Mouse (Mus musculus): ENCODE measurements around the gene Raet1e. TPM values are rescaled to one million over a fixed set of nuclear protein-coding genes. Genes with fewer than 3 reads are reported as not detected.
"Not testable (repeated sequence)": the region's sequence is repeated elsewhere in the genome, so short reads cannot be mapped to it uniquely, and the experiment has no call there.

Gene Raet1e
- polyA plus RNA-seq, 2 experiments, result 0.57 to 1.4 TPM

- peak overlapping the region; percentile 45 for H3K4me2 ChIP-seq (ENCODE audit: low read depth)
- no peak for DNase-seq (ENCODE audit: low read depth in 3 of 3, low spot score in 3 of 3)
- ATAC-seq (ENCODE audit: insufficient read depth), result no peak
- peaks cover 4% of the 10 kb centered on the region; the same call in 1 of the 2 replicates for H3K27me3 ChIP-seq (ENCODE audit: control insufficient read depth, insufficient read depth, low read length)
- no peak overlapping the region for H3K9ac ChIP-seq (replicated peaks)
- no peak overlapping the region for H3K27ac ChIP-seq
- no peaks in the 10 kb centered on the region for H3K9me3 ChIP-seq (ENCODE audit: control insufficient read depth, low read length)
- no peaks in the 10 kb centered on the region for H3K36me3 ChIP-seq (replicated peaks; ENCODE audit: control insufficient read depth, insufficient read depth, low read depth)
- peak overlapping the region in 1 of 2 experiments; percentile 10; a peak in 1 of 4 replicates for H3K4me3 ChIP-seq (ENCODE audit: insufficient read depth in 1 of 2, low read depth in 2 of 2, low read length in 2 of 2)
- H3K4me1 ChIP-seq (replicated peaks; ENCODE audit: control insufficient read depth in 2 of 2, insufficient read depth in 2 of 2, low read length in 1 of 2), result no peaks in the 10 kb centered on the region
- TF ChIP-seq EP300 (IDR thresholded peaks at IDR 0.05; ENCODE audit: low read depth), result no peak
- no peak for TF ChIP-seq CTCF (IDR thresholded peaks at IDR 0.05; ENCODE audit: low read depth)
- 1% methylated on average over 41 of the region's 41 CpGs for WGBS (ENCODE audit: insufficient replicate concordance)
Measured at GRCm38 (mm10) chr10:22273684-22274305, 115.4 kb downstream of the Raet1e start.

- no peak for TF ChIP-seq EP300 (IDR thresholded peaks at IDR 0.05; ENCODE audit: low read depth)
- TF ChIP-seq CTCF (IDR thresholded peaks at IDR 0.05; ENCODE audit: low read depth), result 0 out of 2 replicates have a peak, but pooled peaks have one; percentile 11
- no peak for DNase-seq (ENCODE audit: low read depth in 3 of 3, low spot score in 3 of 3)
- peak overlapping the region; percentile 45 for H3K4me2 ChIP-seq (ENCODE audit: low read depth)
- ATAC-seq (ENCODE audit: insufficient read depth), result no peak
- no peaks in the 10 kb centered on the region for H3K36me3 ChIP-seq (replicated peaks; ENCODE audit: control insufficient read depth, insufficient read depth, low read depth)
- H3K27me3 ChIP-seq (ENCODE audit: control insufficient read depth, insufficient read depth, low read length), result peaks cover 4% of the 10 kb centered on the region; the same call in 1 of the 2 replicates
- H3K4me1 ChIP-seq (replicated peaks; ENCODE audit: control insufficient read depth in 2 of 2, insufficient read depth in 2 of 2, low read length in 1 of 2), result no peaks in the 10 kb centered on the region
- H3K4me3 ChIP-seq (ENCODE audit: insufficient read depth in 1 of 2, low read depth in 2 of 2, low read length in 2 of 2), result no peak overlapping the region
- H3K9me3 ChIP-seq (ENCODE audit: control insufficient read depth, low read length), result no peaks in the 10 kb centered on the region
- no peak overlapping the region for H3K27ac ChIP-seq
- no peak overlapping the region for H3K9ac ChIP-seq (replicated peaks)
- WGBS (ENCODE audit: insufficient replicate concordance), result 5% methylated on average over 18 of the region's 19 CpGs
Measured at GRCm38 (mm10) chr10:22274445-22275057, 116.2 kb downstream of the Raet1e start.

- not testable (repeated sequence) for DNase-seq (ENCODE audit: low read depth in 3 of 3, low spot score in 3 of 3); H3K4me2 ChIP-seq (ENCODE audit: low read depth); H3K4me3 ChIP-seq (ENCODE audit: insufficient read depth in 1 of 2, low read depth in 2 of 2, low read length in 2 of 2); H3K36me3 ChIP-seq (replicated peaks; ENCODE audit: control insufficient read depth, insufficient read depth, low read depth); ATAC-seq (ENCODE audit: insufficient read depth); H3K27ac ChIP-seq; H3K9ac ChIP-seq (replicated peaks); H3K9me3 ChIP-seq (ENCODE audit: control insufficient read depth, low read length); H3K4me1 ChIP-seq (replicated peaks; ENCODE audit: control insufficient read depth in 2 of 2, insufficient read depth in 2 of 2, low read length in 1 of 2); H3K27me3 ChIP-seq (ENCODE audit: control insufficient read depth, insufficient read depth, low read length)
- 49% methylated on average over 2 of the region's 2 CpGs for WGBS (ENCODE audit: insufficient replicate concordance)
Measured at GRCm38 (mm10) chr10:22278468-22278867, 120.1 kb downstream of the Raet1e start.

GRCm38 (mm10) chr10:22282816-22283215 lies 124.4 kb downstream of the Raet1e start:
- Histone ChIP-seq H3K27me3 (ENCODE audit: control insufficient read depth, insufficient read depth, low read length) (no peaks in the 10 kb centered on the region), H3K9me3 (ENCODE audit: control insufficient read depth, low read length) (no peaks in the 10 kb centered on the region), H3K4me2 (ENCODE audit: low read depth) (no peak overlapping the region), H3K4me1 (replicated peaks; ENCODE audit: control insufficient read depth in 2 of 2, insufficient read depth in 2 of 2, low read length in 1 of 2) (no peaks in the 10 kb centered on the region), H3K9ac (replicated peaks) (no peak overlapping the region), H3K36me3 (replicated peaks; ENCODE audit: control insufficient read depth, insufficient read depth, low read depth) (no peaks in the 10 kb centered on the region), H3K4me3 (ENCODE audit: insufficient read depth in 1 of 2, low read depth in 2 of 2, low read length in 2 of 2) (no peak overlapping the region), H3K27ac (no peak overlapping the region)
- no peak for DNase-seq (ENCODE audit: low read depth in 3 of 3, low spot score in 3 of 3)
- 12% methylated on average over 6 of the region's 6 CpGs for WGBS (ENCODE audit: insufficient replicate concordance)
- no peak for ATAC-seq (ENCODE audit: insufficient read depth)
- TF ChIP-seq EP300 (IDR thresholded peaks at IDR 0.05; ENCODE audit: low read depth), result no peak
- no peak for TF ChIP-seq CTCF (IDR thresholded peaks at IDR 0.05; ENCODE audit: low read depth)

- DNase-seq (ENCODE audit: low read depth in 3 of 3, low spot score in 3 of 3) (no peak), ATAC-seq (ENCODE audit: insufficient read depth) (no peak)
- Histone ChIP-seq H3K9ac (replicated peaks) (no peak overlapping the region), H3K27me3 (ENCODE audit: control insufficient read depth, insufficient read depth, low read length) (no peaks in the 10 kb centered on the region), H3K36me3 (replicated peaks; ENCODE audit: control insufficient read depth, insufficient read depth, low read depth) (no peaks in the 10 kb centered on the region), H3K9me3 (ENCODE audit: control insufficient read depth, low read length) (no peaks in the 10 kb centered on the region), H3K27ac (no peak overlapping the region), H3K4me3 (ENCODE audit: insufficient read depth in 1 of 2, low read depth in 2 of 2, low read length in 2 of 2) (no peak overlapping the region), H3K4me2 (ENCODE audit: low read depth) (no peak overlapping the region), H3K4me1 (replicated peaks; ENCODE audit: control insufficient read depth in 2 of 2, insufficient read depth in 2 of 2, low read length in 1 of 2) (no peaks in the 10 kb centered on the region)
- TF ChIP-seq EP300 (IDR thresholded peaks at IDR 0.05; ENCODE audit: low read depth) (no peak), CTCF (IDR thresholded peaks at IDR 0.05; ENCODE audit: low read depth) (no peak)
- WGBS (ENCODE audit: insufficient replicate concordance), result 20% methylated on average over 1 of the region's 1 CpGs
Measured at GRCm38 (mm10) chr10:22295676-22296075, 137.3 kb downstream of the Raet1e start.
